Mouse (Mus musculus) gastrocnemius, postnatal 36 days (tissue): ENCODE results near the gene Atcay. TPM values are rescaled to one million over a fixed set of nuclear protein-coding genes. Genes with fewer than 3 reads are reported as not detected.

Experiments
- DNase-seq, 2 experiments: peaks; one replicate each; pipeline ENCODE4 v3.0.0; 2022
- intact Hi-C: fragments of 180-260 bp; cut with DNase I; formaldehyde crosslinking; loops from one replicate; pipeline ENCODE4 v1.15.1; 2025
- total RNA-seq, 2 experiments: library from RNA; stranded (reverse); gene quantifications; 2 replicates each; pipeline ENCODE4 v1.2.3; 2021

Atcay gene
- total RNA-seq, 2 experiments from 2014 or later: not detected

DNA sequence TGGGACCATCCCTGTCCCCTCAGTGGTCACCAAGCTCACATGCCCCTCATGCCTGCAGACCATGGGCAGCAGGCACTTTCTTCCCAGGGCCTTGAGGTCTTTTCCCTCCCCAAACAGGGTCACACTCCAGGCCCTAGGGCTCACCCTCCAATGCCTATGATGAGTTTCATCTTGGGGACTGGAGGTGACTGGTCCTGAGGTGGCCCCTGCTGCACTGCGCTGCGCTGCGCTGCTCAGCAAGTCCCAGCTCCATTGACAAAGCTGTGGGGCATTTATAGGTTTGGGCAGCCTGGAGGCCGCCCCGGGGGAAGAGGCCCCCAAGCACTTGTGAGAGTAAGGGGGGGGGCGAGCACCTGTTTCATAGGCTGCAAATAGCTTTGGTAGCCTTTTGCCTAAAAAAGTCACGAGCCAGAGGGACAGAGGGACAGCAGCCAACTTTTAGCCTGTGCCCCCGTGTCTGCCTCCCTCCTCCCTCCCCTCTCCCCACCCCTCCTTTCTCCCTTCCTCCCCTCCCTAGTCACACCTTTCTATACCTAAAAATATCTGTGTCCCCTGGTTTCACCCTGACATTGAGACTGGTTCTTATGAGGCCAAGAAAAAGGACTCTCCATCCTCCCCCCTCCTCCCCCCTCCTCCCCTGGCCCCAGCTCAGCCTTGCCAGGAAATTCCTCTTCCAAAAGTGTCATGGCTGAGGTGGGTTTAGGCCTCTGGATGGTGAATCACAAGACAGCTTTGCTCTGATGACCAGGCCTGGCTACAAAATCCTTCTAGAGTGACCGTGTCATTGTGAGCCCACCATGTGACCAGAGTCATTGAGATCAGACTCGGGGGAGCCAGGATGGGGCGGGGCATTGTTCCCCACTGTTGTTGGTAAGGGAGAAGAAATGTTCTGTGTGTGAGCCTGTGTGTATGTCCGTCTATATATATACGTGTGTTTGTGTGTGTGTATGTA, 28.6 kb downstream of the Atcay start, which contains the start of gene Nmrk2:
Nmrk2 (minus strand) TSS at position 245 of the 952 bp plus-strand sequence.
- intact Hi-C loops: no loop called here
- peak; percentile 37 to 52 for DNase-seq

DNA sequence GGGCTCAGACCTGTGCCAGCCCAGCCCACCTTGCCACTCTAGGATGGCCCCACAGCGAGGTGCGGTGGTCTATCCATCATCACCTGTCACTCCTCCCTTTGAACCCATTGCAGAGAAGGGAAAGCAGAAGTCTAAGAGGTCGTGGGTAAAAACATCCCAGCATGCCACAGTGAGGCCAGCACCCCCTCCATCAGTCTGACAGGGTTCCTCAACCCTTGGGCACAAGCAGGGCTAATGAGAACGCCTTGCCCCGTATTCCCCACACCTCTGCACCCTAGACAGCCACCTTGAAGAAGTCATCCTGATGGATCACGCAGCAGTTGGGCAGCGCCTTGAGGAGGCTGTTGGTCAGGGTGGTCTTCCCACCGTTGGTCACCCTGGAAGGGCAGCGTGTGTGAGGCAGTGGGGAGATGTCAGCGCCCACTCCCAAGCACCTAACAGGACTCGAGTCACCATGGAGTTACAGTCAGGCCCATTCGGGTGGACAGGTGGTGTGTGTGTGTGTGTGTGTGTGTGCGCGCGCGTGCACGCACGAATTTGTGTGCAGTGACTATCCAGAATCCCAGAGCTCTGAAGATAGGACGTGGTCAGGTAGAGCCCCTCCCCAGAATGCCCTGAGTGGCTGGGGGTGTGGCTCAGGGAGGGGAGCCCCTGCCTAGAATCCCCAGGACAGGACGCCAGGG, 29.9 kb downstream of the Atcay start:
- intact Hi-C loops: no loop called here
- peak in 1 of 2 experiments; percentile 40 for DNase-seq

- intact Hi-C loops: no loop called here
- no peak for DNase-seq
Measured at GRCm38 (mm10) chr10:81200141-81200540, 30.5 kb downstream of the Atcay start.

GRCm38 (mm10) chr10:81198990-81199389, 31.6 kb downstream of the Atcay start:
- intact Hi-C loops: loop anchor here (2.0 kb wide), 1 partner anchor 18 kb away; no protein-coding TSS in a partner anchor

GRCm38 (mm10) chr10:81198230-81198629, 32.4 kb downstream of the Atcay start:
- intact Hi-C loops: loop anchor here (2.0 kb wide), 1 partner anchor 19 kb away; no protein-coding TSS in a partner anchor
- DNase-seq: peak in 1 of 2 experiments; percentile 14

More at GRCm38 (mm10) chr10:81198990-81199389, 31.6 kb downstream of the Atcay start:
- DNase-seq: peak in 1 of 2 experiments; percentile 15

DNA sequence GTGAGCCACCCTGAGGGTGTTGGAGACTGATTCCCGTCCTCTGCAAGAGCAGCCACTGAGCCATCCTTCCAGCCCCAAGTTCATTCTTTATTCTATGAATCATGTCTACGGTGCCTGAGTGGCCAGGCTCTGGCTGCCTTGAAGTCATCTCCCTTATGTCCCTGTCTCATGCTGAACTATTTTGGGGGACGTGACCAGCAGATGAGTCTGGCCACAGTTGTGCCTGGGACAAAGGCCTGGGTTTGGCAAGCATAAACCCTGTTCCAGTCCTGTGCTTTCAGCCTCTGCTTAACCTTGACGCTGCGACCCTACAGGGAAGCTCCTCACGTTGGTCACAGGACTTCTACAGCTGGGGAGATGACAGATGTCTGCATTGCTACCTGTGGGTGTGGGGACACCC, 33.3 kb downstream of the Atcay start:
- peak in 1 of 2 experiments; percentile 32 for DNase-seq
- intact Hi-C loops: no loop called here

DNA sequence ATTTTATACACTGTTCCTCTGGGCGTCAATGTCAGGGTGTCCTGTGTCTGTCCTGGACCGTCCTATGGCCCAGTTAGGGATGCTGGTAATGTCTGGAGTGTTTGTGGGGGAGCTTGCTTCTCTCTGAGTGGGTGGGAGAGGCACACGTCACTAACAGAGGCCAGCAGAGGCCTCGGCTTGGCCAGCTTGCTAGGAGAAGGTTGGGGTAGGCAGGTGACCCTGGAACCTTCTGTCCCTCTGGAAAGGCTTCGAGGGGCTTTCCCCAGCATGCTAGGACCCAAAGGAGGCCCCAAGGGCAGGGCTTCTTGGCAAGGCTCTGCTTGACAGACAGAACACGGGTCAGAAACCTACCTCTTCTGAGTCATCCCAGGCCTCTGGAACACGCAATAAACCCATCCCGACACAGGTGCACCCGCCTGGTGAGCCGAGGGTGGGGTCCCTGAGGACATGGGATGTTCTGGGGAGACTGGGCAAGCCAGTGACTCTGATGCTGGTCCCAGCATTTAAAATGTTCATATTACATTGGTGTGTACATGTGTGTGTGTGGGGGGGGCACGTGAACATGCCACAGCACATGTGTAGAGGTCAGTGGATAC, 34.1 kb downstream of the Atcay start:
- DNase-seq: peak in 1 of 2 experiments; percentile 36
- intact Hi-C loops: no loop called here

DNA sequence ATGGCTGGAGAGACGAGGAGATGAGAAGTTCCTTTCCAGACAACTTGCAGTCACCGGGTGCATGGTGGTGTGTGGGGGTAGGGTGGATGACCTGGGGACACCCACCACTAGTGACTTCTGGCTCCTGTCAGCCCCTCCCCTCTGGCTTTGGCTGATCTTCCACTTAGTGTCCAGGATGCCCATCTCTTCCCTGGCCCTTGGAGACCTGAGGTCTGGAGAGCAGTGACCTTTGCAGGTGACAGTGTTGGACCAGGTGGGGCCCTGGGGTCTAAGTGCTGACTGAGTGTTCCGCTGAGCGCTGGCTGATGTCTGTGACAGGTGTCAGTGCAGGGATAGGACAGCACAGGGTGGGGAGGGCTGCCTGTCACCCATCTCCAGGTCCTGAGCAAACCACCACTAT, 35.3 kb downstream of the Atcay start:
- peak; percentile 42 to 49 for DNase-seq
- intact Hi-C loops: no loop called here

DNA sequence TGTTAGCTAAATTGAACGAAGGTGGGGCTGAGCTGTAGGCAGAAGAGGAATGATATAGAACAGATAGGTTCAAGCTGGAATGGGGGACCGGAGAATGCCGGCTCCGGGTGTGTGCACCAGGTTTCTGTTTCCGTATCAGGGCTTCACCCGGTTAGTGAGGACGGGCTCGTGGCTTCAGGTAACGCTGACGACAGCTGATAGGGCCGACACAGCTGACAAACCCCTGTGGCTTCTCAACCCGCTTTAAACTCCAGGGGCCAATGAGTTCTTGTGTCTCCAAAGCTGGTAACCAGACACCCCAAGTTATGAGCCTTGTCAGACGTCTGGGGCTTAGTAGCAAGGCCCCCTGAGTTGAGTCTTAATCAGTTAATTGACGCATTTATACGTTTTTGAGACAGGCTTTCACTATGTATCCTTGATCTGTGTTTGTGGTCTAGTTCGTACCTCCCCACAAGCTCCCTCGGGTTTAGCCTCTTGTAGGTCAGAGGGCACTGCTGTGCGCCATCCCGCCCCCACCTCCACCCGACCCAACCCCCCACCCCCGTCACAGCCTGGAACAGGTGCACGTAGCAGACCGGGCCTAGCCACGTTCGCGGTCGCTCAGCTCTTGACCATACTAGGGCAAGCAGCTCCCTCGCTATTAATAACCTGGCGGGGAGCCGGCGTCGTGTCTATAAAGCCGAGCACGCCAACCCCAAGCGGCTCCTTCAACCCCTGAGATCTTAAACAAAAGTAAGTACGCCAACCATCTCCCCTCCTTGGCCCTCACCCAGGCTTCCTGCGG, 36.5 kb downstream of the Atcay start:
- intact Hi-C loops: no loop called here
- DNase-seq: peak; percentile 69 to 77

DNA sequence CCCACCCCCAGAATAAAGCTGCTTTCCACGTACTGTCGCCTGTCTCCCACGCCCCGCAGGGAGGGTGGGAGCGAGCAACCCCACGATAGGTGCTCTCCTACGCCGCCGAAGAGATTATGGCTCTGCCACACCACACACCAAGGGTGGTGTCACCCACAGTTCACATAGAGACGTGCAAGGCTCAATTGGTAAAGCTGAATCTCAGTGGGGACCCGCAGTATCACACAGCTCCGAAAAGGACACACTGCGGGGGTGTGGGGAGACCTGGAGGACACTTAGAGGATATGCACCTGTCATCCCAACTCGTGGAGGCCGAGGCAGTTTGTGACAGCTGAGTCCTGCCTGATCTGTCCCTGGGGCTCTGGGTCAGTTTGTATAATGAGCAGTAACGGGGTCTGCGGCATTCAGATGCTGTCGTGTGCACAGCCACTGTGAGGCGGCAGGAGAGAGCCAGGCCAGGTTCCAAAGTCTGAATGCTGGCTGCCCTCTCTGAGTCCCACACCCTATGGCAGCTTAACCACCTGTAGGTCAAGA, 37.6 kb downstream of the Atcay start:
- DNase-seq: peak in 1 of 2 experiments; percentile 45
- intact Hi-C loops: no loop called here

GRCm38 (mm10) chr10:81192270-81192967, 38.2 kb downstream of the Atcay start:
- peak; percentile 72 to 84 for DNase-seq
- intact Hi-C loops: no loop called here

GRCm38 (mm10) chr10:81191342-81191982, 39.2 kb downstream of the Atcay start:
- intact Hi-C loops: no loop called here
- peak in 1 of 2 experiments; percentile 28 for DNase-seq

GRCm38 (mm10) chr10:81190912-81191321, 39.7 kb downstream of the Atcay start:
- intact Hi-C loops: no loop called here
- DNase-seq: no peak

DNA sequence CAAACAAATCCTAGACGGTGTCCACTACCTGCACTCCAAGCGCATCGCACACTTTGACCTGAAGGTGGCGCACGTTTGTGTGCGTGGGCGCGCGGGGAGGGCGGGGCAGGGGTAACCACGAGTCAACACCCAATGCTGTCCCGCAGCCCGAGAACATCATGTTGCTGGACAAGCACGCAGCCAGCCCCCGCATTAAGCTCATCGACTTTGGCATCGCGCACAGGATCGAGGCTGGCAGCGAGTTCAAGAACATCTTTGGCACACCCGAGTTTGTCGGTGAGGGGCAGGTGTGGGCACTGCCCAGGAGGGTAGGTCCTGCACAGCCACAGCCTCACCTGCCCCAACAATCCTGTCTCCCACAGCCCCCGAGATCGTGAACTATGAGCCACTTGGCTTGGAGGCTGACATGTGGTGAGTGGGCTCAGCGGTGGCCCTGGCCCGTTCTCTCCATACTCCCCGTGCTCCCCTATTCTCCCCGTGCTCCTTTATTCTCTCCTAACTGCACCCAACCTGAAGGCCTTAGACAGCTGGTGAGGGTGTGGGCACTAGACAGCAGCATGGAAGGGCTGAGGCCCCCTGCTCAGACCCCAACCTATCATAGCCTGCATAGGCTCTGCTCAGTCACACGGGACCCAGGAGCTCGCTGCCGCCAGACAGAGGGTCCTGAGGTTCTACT, 40.3 kb downstream of the Atcay start:
- no peak for DNase-seq
- intact Hi-C loops: no loop called here

GRCm38 (mm10) chr10:81189821-81190220, 40.8 kb downstream of the Atcay start:
- intact Hi-C loops: no loop called here
- no peak for DNase-seq

DNA sequence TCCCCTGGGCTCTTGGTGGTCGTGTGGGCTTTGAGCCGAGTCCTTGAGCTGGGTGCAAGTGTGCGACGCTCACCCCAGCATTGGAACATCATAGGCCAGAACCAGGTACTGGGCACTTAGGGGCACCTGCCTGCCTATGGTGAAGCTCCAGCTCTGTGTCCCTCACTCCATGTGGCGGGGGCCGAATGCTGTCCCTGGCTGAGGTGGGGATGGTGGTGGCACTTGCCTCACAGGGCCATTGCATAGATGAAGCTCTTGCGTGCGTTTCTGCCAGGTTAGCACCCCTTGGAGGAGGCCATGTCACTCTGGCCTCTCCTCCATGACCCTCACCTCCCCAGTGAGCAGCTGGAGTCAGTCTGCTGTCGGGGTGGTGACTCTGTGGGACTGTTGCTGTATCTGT, 43.5 kb downstream of the Atcay start:
- intact Hi-C loops: no loop called here
- no peak for DNase-seq

DNA sequence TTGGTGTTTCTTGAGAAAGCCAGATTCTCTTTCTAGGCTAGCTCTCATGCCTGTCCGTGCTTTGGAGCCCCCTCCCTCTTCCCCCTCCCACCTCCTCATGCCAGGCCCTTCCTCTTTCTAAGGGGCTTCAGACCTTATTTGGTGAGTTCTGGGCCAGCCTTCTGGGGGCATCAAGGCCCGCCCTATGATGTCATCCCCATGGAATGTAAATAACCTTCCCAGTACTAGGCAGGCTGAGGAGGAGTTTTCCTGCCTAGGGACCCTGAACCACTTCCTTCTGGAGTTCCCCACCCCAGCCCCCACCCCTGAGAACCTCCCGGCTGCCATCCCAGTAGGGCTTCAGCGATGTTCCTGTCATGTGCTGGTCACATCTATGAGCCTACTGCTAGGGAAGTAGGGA, 45.9 kb downstream of the Atcay start:
- DNase-seq: no peak

GRCm38 (mm10) chr10:81183805-81184204, 46.8 kb downstream of the Atcay start, which contains the start of gene 4930442H23Rik:
TSS of gene 4930442H23Rik (minus strand) at chr10:81183849.
- intact Hi-C loops: no loop called here
- DNase-seq: no peak

More for the DNA sequence above, 45.9 kb downstream of the Atcay start:
- intact Hi-C loops: no loop called here
